Mouse (Mus musculus): ENCODE measurements around the gene Sdk2.
A peak's percentile ranks its signal among the peaks of the same experiment; 100 is the strongest.

The Sdk2 gene

GRCm38 (mm10) chr11:113786395-113786794, 280.5 kb downstream of the Sdk2 start:
- no peak for DNase-seq

- peak; percentile 13 to 25 for DNase-seq
Measured at GRCm38 (mm10) chr11:113785406-113786171, 281.3 kb downstream of the Sdk2 start.

GRCm38 (mm10) chr11:113784656-113785396, 282.0 kb downstream of the Sdk2 start:
- DNase-seq, result no peak

- no peak for DNase-seq
Measured at GRCm38 (mm10) chr11:113782496-113782895, 284.4 kb downstream of the Sdk2 start.

GRCm38 (mm10) chr11:113782006-113782405, 284.8 kb downstream of the Sdk2 start:
- no peak for DNase-seq

- no peak for DNase-seq
Measured at GRCm38 (mm10) chr11:113779680-113780041, 287.2 kb downstream of the Sdk2 start.

- DNase-seq, result peak; percentile 27 to 33
Measured at GRCm38 (mm10) chr11:113778733-113779679, 287.8 kb downstream of the Sdk2 start.

GRCm38 (mm10) chr11:113777878-113778464, 288.9 kb downstream of the Sdk2 start:
- peak in 1 of 2 experiments; percentile 9 for DNase-seq

- DNase-seq, result no peak
Measured at GRCm38 (mm10) chr11:113776851-113777511, 289.9 kb downstream of the Sdk2 start.

GRCm38 (mm10) chr11:113774773-113775172, 292.1 kb downstream of the Sdk2 start:
- no peak for DNase-seq

GRCm38 (mm10) chr11:113773191-113773590, 293.7 kb downstream of the Sdk2 start:
- no peak for DNase-seq

- DNase-seq, result no peak
Measured at GRCm38 (mm10) chr11:113771187-113771586, 295.7 kb downstream of the Sdk2 start.

- DNase-seq, result no peak
Measured at GRCm38 (mm10) chr11:113768356-113768755, 298.5 kb downstream of the Sdk2 start.

GRCm38 (mm10) chr11:113767285-113767684, 299.6 kb downstream of the Sdk2 start:
- DNase-seq, result no peak

GRCm38 (mm10) chr11:113766284-113766985, 300.4 kb downstream of the Sdk2 start:
- DNase-seq, result no peak

GRCm38 (mm10) chr11:113764132-113764849, 302.6 kb downstream of the Sdk2 start:
- DNase-seq, result no peak

- no peak for DNase-seq
Measured at GRCm38 (mm10) chr11:113763449-113763848, 303.4 kb downstream of the Sdk2 start.

GRCm38 (mm10) chr11:113762136-113762797, 304.6 kb downstream of the Sdk2 start:
- no peak for DNase-seq

GRCm38 (mm10) chr11:113761646-113762045, 305.2 kb downstream of the Sdk2 start:
- peak; percentile 45 to 52 for DNase-seq

GRCm38 (mm10) chr11:113760476-113760875, 306.4 kb downstream of the Sdk2 start:
- DNase-seq, result no peak
